Mouse (Mus musculus): ENCODE measurements around the gene Asxl2.
"Not testable (repeated sequence)": the region's sequence is repeated elsewhere in the genome, so short reads cannot be mapped to it uniquely, and the experiment has no call there.

Asxl2 gene

GRCm38 (mm10) chr12:3426530-3427034 lies at the start of gene Asxl2:
Gene Asxl2 (plus strand): TSS chr12:3426857.
- DNase-seq (ENCODE audit: low read depth), result peak; percentile 99

GRCm38 (mm10) chr12:3377190-3377589 lies 49.5 kb upstream of the Asxl2 start:
- peak; percentile 82 for DNase-seq (ENCODE audit: low read depth)

- DNase-seq (ENCODE audit: low read depth), result no peak
Measured at GRCm38 (mm10) chr12:3377755-3378154, 48.9 kb upstream of the Asxl2 start.

GRCm38 (mm10) chr12:3384860-3385259 lies 41.8 kb upstream of the Asxl2 start:
- DNase-seq (ENCODE audit: low read depth), result no peak

- DNase-seq (ENCODE audit: low read depth), result peak; percentile 11
Measured at GRCm38 (mm10) chr12:3385271-3385670, 41.4 kb upstream of the Asxl2 start.

GRCm38 (mm10) chr12:3385940-3386339 lies 40.7 kb upstream of the Asxl2 start:
- DNase-seq (ENCODE audit: low read depth), result peak; percentile 33

- no peak for DNase-seq (ENCODE audit: low read depth)
Measured at GRCm38 (mm10) chr12:3387891-3388290, 38.8 kb upstream of the Asxl2 start.

GRCm38 (mm10) chr12:3389394-3389793 lies 37.3 kb upstream of the Asxl2 start:
- DNase-seq (ENCODE audit: low read depth), result peak; percentile 84

GRCm38 (mm10) chr12:3390071-3390470 lies 36.6 kb upstream of the Asxl2 start:
- DNase-seq (ENCODE audit: low read depth), result peak; percentile 24

GRCm38 (mm10) chr12:3390577-3391262 lies 35.9 kb upstream of the Asxl2 start:
- peak; percentile 84 for DNase-seq (ENCODE audit: low read depth)

- peak; percentile 31 for DNase-seq (ENCODE audit: low read depth)
Measured at GRCm38 (mm10) chr12:3391276-3391675, 35.4 kb upstream of the Asxl2 start.

GRCm38 (mm10) chr12:3393140-3393539 lies 33.5 kb upstream of the Asxl2 start:
- DNase-seq (ENCODE audit: low read depth), result no peak

GRCm38 (mm10) chr12:3396931-3397330 lies 29.7 kb upstream of the Asxl2 start:
- no peak for DNase-seq (ENCODE audit: low read depth)

- DNase-seq (ENCODE audit: low read depth), result not testable (repeated sequence)
Measured at GRCm38 (mm10) chr12:3405662-3406061, 21.0 kb upstream of the Asxl2 start.

GRCm38 (mm10) chr12:3406585-3406984 lies 20.1 kb upstream of the Asxl2 start:
- no peak for DNase-seq (ENCODE audit: low read depth)

- DNase-seq (ENCODE audit: low read depth), result no peak
Measured at GRCm38 (mm10) chr12:3414956-3415355, 11.7 kb upstream of the Asxl2 start.

- DNase-seq (ENCODE audit: low read depth), result no peak
Measured at GRCm38 (mm10) chr12:3418761-3419160, 7.9 kb upstream of the Asxl2 start.

GRCm38 (mm10) chr12:3420519-3420918 lies 6.1 kb upstream of the Asxl2 start:
- no peak for DNase-seq (ENCODE audit: low read depth)

GRCm38 (mm10) chr12:3422786-3423185 lies 3.9 kb upstream of the Asxl2 start:
- DNase-seq (ENCODE audit: low read depth), result peak; percentile 25

- peak; percentile 50 for DNase-seq (ENCODE audit: low read depth)
Measured at GRCm38 (mm10) chr12:3424179-3424578, 2.5 kb upstream of the Asxl2 start.

- peak; percentile 81 for DNase-seq (ENCODE audit: low read depth)
Measured at GRCm38 (mm10) chr12:3425375-3426341, 999 bp upstream of the Asxl2 start.

- peak; percentile 85 for DNase-seq (ENCODE audit: low read depth)
Measured at GRCm38 (mm10) chr12:3427067-3427889, 621 bp downstream of the Asxl2 start.
